Mouse (Mus musculus) heart, embryonic 15.5 days (tissue): ENCODE data around the gene Ddx28. TPM values are rescaled to one million over a fixed set of nuclear protein-coding genes. Genes with fewer than 3 reads are reported as not detected.

Experiments
- ATAC-seq: fragments of 200-750 bp; cut with Nextera tagmentation; replicated peaks from 2 replicates; pipeline ENCODE4 v1.8.0; 2017; ENCODE audit warnings: low read depth, moderate TSS enrichment; ENCODE audit not compliant: insufficient number of reproducible peaks, insufficient read depth, low FRiP score
- H3K27ac ChIP-seq: fragments of 300-500 bp; sonication (generic); 2 replicates; pipeline ENCODE4 v1.5.1; 2015; ENCODE audit warnings: mild to moderate bottlenecking, inconsistent platforms
- H3K27me3 ChIP-seq: fragments of 300-500 bp; sonication (generic); 2 replicates; pipeline ENCODE4 v1.6.1; 2015; ENCODE audit warnings: inconsistent platforms
- H3K36me3 ChIP-seq: fragments of 300-500 bp; sonication (generic); 2 replicates; pipeline ENCODE4 v1.6.1; 2015; ENCODE audit warnings: mild to moderate bottlenecking, inconsistent platforms
- H3K4me1 ChIP-seq: fragments of 300-500 bp; sonication (generic); replicated peaks from 2 replicates; pipeline ENCODE4 v1.6.1; 2015; ENCODE audit warnings: inconsistent platforms
- H3K4me2 ChIP-seq: fragments of 300-500 bp; sonication (generic); 2 replicates; pipeline ENCODE4 v1.6.1; 2015; ENCODE audit warnings: inconsistent platforms, mild to moderate bottlenecking, moderate library complexity
- H3K4me3 ChIP-seq: fragments of 300-500 bp; sonication (generic); 2 replicates; pipeline ENCODE4 v1.5.1; 2015; ENCODE audit warnings: mild to moderate bottlenecking, inconsistent platforms
- H3K9ac ChIP-seq: fragments of 300-500 bp; sonication (generic); 2 replicates; pipeline ENCODE4 v1.6.1; 2015; ENCODE audit warnings: mild to moderate bottlenecking, inconsistent platforms
- H3K9me3 ChIP-seq: fragments of 300-500 bp; sonication (generic); replicated peaks from 2 replicates; pipeline ENCODE4 v1.6.1; 2016; ENCODE audit warnings: inconsistent platforms
- WGBS: fragments of 180-500 bp; shearing (Covaris S2); methylation state at CpG from one replicate; pipeline ENCODE4 v1.1.7; 2015; ENCODE audit warnings: mixed read lengths; 5-methylcytosine and 5-hydroxymethylcytosine counted together
- polyA plus RNA-seq: library from polyadenylated mRNA; unstranded; fragments of >200 nt; fragmentation: Nextera tagmentation; extraction: Ambion mirVana; gene quantifications from 2 replicates; pipeline ENCODE4 v1.2.1, GENCODE M21; 2015

Gene Ddx28
- polyA plus RNA-seq, 1 experiment from 2014 or later = 10.6 TPM

- under 1% methylated on average over 41 of the region's 47 CpGs for WGBS
- H3K9ac ChIP-seq = peak within 1 kb of the TSS; percentile 94
- no peaks in the 10 kb centered on the region for H3K27me3 ChIP-seq
- peak within 1 kb of the TSS; percentile 95 for H3K27ac ChIP-seq
- H3K4me3 ChIP-seq = peak within 1 kb of the TSS; percentile 88
- peaks cover 54% of the 10 kb centered on the region for H3K4me1 ChIP-seq
- ATAC-seq = peak; percentile 89
- no peaks in the 10 kb centered on the region for H3K36me3 ChIP-seq
- peak within 1 kb of the TSS; percentile 76 for H3K4me2 ChIP-seq
- H3K9me3 ChIP-seq = no peaks in the 10 kb centered on the region
Observed at GRCm38 (mm10) chr8:105965905-105966341, 45.8 kb downstream of the Ddx28 start, which contains the start of gene Slc12a4. TSS of gene Slc12a4 (minus strand) at chr8:105966097.

DNA sequence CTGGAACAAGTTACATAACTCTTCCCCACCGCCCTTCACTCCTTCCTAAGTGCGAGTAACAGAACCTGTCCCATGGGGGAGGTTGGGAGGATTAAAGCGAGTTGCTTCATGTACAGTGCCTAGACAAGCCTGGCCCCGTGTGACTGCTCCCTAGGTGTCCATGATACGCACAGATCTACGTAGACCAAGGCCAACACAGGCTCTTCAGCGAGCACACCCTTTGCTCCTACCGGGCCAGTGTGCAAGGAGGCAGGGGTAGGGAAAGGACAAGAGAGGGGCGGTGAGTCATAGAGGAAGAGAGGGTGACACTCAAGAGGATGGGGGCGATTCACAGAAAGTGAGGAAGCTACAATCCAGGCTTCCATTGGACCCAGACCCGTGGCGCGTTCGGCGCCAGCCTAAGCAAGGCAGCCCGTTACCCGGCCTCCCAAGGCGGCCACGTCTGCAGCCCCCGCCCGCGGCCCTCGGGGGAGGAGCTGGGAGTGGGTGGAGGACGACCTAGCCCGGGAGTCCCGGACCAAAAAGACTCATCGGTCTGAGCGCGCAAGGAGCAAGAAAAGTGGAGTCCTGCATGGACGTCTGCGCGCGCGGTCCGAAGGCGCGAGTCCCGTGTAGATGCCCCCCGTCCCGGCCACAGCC, 46.3 kb downstream of the Ddx28 start:
- WGBS = 1% methylated on average over 40 of the region's 40 CpGs
- H3K4me1 ChIP-seq = peaks cover 56% of the 10 kb centered on the region
- peak overlapping the region; percentile 94 for H3K9ac ChIP-seq
- H3K4me2 ChIP-seq = peak overlapping the region; percentile 76
- H3K27ac ChIP-seq = peak overlapping the region; percentile 95
- peak overlapping the region; percentile 88 for H3K4me3 ChIP-seq
- 0 out of 2 replicates have a peak, but pooled peaks cover 2% of the 10 kb centered on the region for H3K36me3 ChIP-seq
- H3K27me3 ChIP-seq = no peaks in the 10 kb centered on the region
- H3K9me3 ChIP-seq = no peaks in the 10 kb centered on the region
- peak; percentile 59 for ATAC-seq

DNA sequence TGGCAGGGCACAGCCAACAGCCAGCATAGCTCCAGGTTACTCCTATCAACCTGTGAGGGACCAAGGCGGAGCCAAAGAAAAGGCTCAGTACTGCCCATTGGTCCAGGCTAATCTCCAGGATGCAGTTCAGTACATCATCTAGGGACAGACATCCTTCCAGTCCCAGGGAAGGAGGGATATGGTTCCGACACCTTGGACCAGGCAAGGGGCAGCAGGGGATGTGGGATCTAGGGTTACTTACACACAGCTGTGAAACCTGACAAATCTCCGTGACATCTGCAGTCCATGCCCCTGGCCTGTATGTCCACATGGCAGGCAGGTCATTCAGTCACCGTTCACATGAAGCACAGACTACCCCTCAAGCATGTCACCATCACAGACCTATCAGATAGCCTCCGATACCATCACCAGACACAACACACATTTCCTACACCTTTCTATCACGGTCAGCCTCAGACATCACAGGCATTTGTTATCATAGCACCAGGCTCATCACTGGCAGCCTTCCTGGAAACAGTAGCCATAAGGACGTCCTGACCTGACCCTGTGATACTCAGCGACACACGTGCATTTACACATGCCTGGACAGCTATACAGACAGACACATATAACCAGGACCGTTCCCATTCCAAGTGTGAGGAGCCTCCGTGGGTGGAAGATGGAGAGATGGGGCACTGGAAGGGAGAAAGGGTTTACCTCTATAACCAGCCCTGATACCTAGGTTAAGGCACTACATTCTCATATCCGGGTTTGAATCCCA, 47.0 kb downstream of the Ddx28 start:
- no peak for ATAC-seq
- H3K27ac ChIP-seq = peak overlapping the region; percentile 95
- H3K4me2 ChIP-seq = peak overlapping the region; percentile 76
- no peaks in the 10 kb centered on the region for H3K9me3 ChIP-seq
- 40% methylated on average over 12 of the region's 12 CpGs for WGBS
- H3K9ac ChIP-seq = peak overlapping the region; percentile 94
- H3K4me1 ChIP-seq = peaks cover 63% of the 10 kb centered on the region
- H3K36me3 ChIP-seq = 0 out of 2 replicates have a peak, but pooled peaks cover 9% of the 10 kb centered on the region
- H3K4me3 ChIP-seq = peak overlapping the region; percentile 88
- H3K27me3 ChIP-seq = no peaks in the 10 kb centered on the region

GRCm38 (mm10) chr8:105961536-105961935, 50.1 kb downstream of the Ddx28 start:
- no peak for ATAC-seq
- H3K27me3 ChIP-seq = no peaks in the 10 kb centered on the region
- no peak overlapping the region for H3K9ac ChIP-seq
- no peak overlapping the region for H3K27ac ChIP-seq
- 66% methylated on average over 10 of the region's 10 CpGs for WGBS
- peaks cover 72% of the 10 kb centered on the region for H3K4me1 ChIP-seq
- H3K4me2 ChIP-seq = no peak overlapping the region
- H3K9me3 ChIP-seq = no peaks in the 10 kb centered on the region
- H3K36me3 ChIP-seq = peaks cover 22% of the 10 kb centered on the region
- H3K4me3 ChIP-seq = no peak overlapping the region

DNA sequence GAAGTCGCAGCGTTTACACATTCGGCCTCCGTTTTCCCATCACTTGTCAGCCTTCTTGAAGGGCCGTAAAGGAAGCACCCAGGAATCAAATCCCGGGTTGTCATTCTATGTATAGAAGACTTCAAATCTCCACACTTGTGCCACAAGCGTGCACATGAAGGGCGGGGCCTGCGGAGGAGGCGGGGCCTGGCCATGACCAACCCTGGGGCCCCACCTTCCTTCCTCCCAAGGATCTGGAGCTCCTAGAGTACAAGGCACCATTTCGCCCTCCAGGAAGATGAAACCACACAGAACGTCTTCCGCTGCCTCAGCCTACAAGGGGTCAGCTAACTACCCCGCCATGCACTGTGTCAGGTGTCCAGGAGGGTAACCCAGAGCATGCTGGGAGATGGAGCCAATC, 50.6 kb downstream of the Ddx28 start:
- Histone ChIP-seq H3K4me3 (no peak overlapping the region), H3K36me3 (peaks cover 24% of the 10 kb centered on the region), H3K9me3 (no peaks in the 10 kb centered on the region), H3K9ac (no peak overlapping the region), H3K27me3 (no peaks in the 10 kb centered on the region), H3K27ac (no peak overlapping the region), H3K4me2 (no peak overlapping the region), H3K4me1 (peaks cover 71% of the 10 kb centered on the region)
- 78% methylated on average over 14 of the region's 14 CpGs for WGBS
- ATAC-seq = no peak

Other genes starting within 250 kb of the Ddx28 start
- gene Ranbp10, start 184.5 kb downstream of the Ddx28 start, polyA plus RNA-seq = 8.1 and 11.0 TPM in 2 replicates
- gene Tsnaxip1, start 184.2 kb downstream of the Ddx28 start, polyA plus RNA-seq = 0.06 and 0.29 TPM in 2 replicates
- 30.1 and 36.8 TPM in 2 replicates for gene Cenpt, start 158.6 kb downstream of the Ddx28 start, polyA plus RNA-seq
- gene Thap11, start 156.8 kb downstream of the Ddx28 start, polyA plus RNA-seq = 44.7 and 52.5 TPM in 2 replicates
- gene Nutf2, start 151.3 kb downstream of the Ddx28 start, polyA plus RNA-seq = 154 and 173 TPM in 2 replicates
- 25.3 and 34.7 TPM in 2 replicates for gene Edc4, start 131.0 kb downstream of the Ddx28 start, polyA plus RNA-seq
- gene Nrn1l, start 118.3 kb downstream of the Ddx28 start, polyA plus RNA-seq = 0.73 and 0.80 TPM in 2 replicates
- 19.5 and 25.8 TPM in 2 replicates for gene Pskh1, start 111.4 kb downstream of the Ddx28 start, polyA plus RNA-seq
- gene Ctrl, start 78.0 kb downstream of the Ddx28 start, polyA plus RNA-seq = 0.84 and 0.85 TPM in 2 replicates
- gene Psmb10, start 73.4 kb downstream of the Ddx28 start, polyA plus RNA-seq = 59.4 and 93.4 TPM in 2 replicates
- gene Lcat, start 68.5 kb downstream of the Ddx28 start, polyA plus RNA-seq = 1.3 and 1.7 TPM in 2 replicates
- 34.1 and 44.5 TPM in 2 replicates for gene Slc12a4, start 45.8 kb downstream of the Ddx28 start, polyA plus RNA-seq
- gene Dpep3, start 32.5 kb downstream of the Ddx28 start, polyA plus RNA-seq = not detected in 2 replicates
- gene Dus2, start 20.5 kb downstream of the Ddx28 start, polyA plus RNA-seq = 12.5 and 15.0 TPM in 2 replicates
- gene Dpep2nb, start 5.9 kb downstream of the Ddx28 start, polyA plus RNA-seq = 0.29 TPM in 1 of 2 replicates, not detected in the other
- gene Nfatc3, start 47.0 kb upstream of the Ddx28 start, polyA plus RNA-seq = 3.4 and 4.9 TPM in 2 replicates
- 1.5 and 6.1 TPM in 2 replicates for gene Esrp2, start 125.1 kb upstream of the Ddx28 start, polyA plus RNA-seq
- 7.0 and 9.4 TPM in 2 replicates for gene Pla2g15, start 138.5 kb upstream of the Ddx28 start, polyA plus RNA-seq
- gene Slc7a6, start 157.0 kb upstream of the Ddx28 start, polyA plus RNA-seq = 29.6 and 33.3 TPM in 2 replicates
- 19.5 and 22.2 TPM in 2 replicates for gene Slc7a6os, start 199.1 kb upstream of the Ddx28 start, polyA plus RNA-seq
- 28.0 and 37.4 TPM in 2 replicates for gene Prmt7, start 199.1 kb upstream of the Ddx28 start, polyA plus RNA-seq